Mouse (Mus musculus) thymus, adult 2 months (tissue): ENCODE data around the gene AC129217.1.

Source experiments
- CTCF ChIP-seq: fragments of 200-500 bp; IDR thresholded peaks from 2 replicates; pipeline ENCODE4 v1.5.1; 2012; ENCODE audit warnings: mild to moderate bottlenecking, control low read depth, low read length, moderate library complexity, borderline replicate concordance; ENCODE audit not compliant: control insufficient read depth, poor library complexity, insufficient read depth; ENCODE audit errors: extremely low read depth
- POLR2A ChIP-seq: fragments of 200-500 bp; IDR thresholded peaks from 2 replicates; pipeline ENCODE4 v1.6.1; 2012; ENCODE audit warnings: mild to moderate bottlenecking, low read length, control low read depth, moderate library complexity; ENCODE audit not compliant: control insufficient read depth, poor library complexity, insufficient read depth; ENCODE audit errors: extremely low read depth

GRCm38 (mm10) chr19:8844371-8845129, 15.0 kb downstream of the AC129217.1 start:
- TF ChIP-seq POLR2A (no peak), CTCF (no peak)
